Mouse (Mus musculus) right cerebral cortex, postnatal 4 days (tissue): ENCODE measurements around the gene Wdr83os.

Source experiments
- DNase-seq: peaks from one replicate; pipeline ENCODE4 v3.0.0-alpha.2; 2022

Gene Wdr83os

DNA sequence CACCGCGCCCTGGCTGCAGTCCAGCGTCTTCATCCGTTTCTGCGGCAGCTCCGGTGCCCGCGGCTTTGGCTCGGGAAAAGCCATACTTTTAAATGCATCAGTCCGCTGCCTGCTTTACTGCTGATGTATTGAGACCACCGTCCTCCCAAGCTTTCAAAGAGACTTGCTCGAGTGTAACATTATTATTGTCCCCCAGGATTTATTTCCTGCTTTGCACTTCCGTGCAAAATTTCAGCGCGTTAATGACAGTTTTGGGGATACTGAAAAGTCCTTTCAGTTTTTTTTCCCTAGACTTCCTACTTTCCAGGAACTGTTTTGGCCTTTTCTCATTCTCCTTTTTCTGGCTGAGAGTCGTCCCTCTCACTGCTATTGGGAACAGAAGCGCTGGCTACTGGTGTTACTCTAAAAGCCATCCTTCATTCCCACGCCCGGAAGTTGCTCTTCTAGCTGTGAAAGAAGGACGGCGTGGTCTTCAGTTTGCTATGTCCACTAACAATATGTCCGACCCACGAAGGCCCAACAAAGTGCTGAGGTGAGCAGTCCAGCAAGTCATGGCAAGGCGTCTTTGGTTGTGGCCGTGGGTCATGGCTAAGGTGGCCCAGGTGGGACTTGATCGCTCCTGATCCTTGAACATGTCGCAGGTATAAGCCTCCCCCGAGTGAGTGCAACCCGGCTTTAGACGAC lies at the start of gene Wdr83os:
Gene Wdr83os, plus strand, starts transcription at position 209 of the 684 bp plus-strand sequence.
- DNase-seq: peak; percentile 58

DNA sequence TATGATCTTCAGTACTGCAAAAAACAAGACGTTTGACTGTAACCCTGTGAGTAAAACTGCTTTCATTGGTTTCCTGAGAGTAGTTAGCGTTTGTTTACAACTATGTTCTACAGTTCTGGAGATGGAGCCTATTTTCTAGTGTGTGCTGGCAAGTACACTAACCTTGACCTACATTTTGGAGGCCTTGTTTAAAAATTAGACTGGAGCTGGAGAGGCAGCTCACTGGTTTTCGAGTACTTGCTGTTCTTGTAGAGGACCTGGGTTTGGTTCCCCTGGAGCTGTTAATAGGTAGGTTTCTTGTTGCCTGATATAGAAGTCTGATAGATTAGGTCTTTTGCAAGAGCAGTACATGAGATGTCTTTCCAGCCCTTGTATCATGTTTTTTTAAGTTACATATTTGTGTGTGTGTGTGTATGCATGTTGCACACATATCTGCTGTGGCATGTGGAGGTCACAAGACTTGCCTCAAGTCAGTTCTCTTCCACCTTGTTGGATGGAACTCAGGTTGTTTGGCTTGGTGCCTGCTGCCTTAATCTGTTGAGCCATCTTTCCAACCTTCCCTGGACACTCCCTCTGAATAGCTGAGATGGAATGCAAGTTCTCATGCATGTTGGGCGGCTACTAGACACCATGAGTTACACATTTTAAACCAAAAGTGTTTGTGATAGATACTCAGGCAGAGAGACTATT lies 47.8 kb upstream of the Wdr83os start:
- DNase-seq: no peak

DNA sequence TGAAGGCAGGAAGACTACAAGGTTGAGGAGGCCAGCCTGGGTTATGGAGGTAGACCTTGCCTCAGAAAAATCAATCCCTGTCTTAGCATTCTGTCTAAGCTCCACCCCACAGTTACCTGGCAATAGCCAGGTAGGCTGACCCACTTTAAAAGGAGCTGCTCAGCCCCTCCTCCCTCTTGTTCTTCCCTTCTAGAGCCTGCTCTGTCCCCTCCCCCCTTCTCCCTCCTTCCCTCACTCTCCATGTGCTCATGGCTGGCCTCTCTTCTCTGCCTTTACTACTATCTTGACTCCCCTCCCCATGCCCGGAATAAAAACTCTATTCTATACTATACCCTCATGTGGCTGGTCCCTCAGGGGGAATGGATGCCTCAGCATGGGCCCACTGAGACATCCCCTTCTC lies 46.7 kb upstream of the Wdr83os start:
- no peak for DNase-seq

DNA sequence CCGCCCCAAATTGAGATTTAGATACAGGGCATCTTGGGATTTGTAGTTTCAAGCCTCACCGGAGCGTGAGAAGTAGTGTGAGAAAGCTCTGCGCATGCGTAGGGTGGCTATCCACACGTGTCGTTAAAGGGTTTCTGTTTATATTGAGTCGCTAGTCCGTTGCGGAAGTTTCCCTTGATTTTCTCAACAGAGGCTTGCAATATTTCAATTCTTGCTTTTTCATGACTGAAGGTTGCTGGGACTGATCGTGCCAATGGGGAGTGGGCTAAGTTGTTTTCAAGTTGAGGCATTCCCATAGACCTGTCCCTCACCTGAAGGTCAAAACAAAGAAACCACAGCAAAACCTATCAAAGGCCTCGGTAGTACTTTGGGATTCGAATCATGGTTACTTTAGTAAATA lies 45.8 kb upstream of the Wdr83os start:
- peak; percentile 79 for DNase-seq

DNA sequence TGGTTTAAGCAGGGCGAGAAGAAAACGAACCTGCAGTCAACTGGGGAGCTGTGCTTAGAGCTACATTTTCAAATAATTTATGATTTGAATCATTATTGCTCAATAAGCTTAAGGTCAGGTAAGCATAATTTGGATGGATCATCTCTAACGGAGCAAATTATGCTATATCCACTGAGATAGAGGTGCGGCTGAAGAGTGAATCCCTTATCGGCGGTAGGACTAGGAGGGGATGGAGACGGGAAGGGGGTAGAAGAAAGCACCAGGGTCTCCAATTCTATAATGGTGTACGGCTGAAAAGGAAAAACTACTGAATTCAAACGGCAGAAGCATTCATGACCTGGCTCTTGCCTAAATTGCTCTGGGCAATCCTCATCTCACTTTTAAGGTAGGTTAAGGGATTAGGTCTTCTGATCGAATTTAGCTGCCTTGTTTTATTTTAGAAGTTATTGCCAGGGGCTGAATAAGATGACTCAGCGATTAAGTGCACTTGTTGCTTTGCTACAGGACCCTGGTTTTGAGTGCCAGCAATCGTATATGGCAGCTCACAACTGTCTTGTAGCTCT lies 45.3 kb upstream of the Wdr83os start:
- DNase-seq: no peak

DNA sequence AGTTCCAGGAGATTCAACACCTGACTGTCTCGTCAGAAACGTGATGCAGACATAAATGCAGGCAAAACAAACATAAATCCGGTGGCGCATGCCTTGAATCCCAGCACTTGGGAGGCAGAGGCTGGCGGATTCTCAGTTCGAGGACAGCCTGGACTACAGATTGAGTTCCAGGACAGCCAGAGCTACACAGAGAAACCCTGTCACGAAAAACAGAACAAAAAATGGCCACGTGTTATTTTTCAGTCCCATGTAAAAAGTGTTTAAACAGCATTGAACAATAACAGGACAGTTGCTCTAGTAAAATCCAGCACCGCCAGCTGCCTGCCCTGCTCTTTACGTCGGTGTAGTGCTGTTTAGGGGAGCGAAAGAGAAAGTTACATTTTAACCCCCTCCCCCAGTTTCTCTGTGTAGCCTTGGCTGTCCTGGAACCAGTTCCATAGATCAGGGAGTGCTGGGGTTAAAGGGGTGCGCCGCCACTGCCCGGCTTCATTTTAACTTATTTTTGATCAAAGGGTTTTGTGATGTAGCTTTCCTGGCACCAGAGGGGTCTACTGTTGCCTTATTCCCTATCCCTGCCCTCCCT lies 44.7 kb upstream of the Wdr83os start:
- no peak for DNase-seq

DNA sequence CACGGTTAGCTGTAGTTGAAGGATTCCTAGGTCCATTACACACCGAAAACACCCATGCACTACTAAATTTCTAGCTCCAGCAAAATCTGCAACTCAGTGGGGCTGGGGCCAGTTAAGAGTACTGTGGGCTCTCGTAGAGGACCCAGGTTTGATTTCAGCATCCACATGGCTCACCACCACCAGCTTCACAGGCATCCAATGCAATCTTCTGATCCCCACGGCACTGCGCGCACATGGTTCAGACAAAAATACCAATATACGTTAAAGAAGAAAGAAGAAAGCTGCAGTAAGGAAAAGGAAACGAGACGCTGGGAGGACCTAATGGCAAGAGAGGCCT lies 44.2 kb upstream of the Wdr83os start:
- DNase-seq: no peak

DNA sequence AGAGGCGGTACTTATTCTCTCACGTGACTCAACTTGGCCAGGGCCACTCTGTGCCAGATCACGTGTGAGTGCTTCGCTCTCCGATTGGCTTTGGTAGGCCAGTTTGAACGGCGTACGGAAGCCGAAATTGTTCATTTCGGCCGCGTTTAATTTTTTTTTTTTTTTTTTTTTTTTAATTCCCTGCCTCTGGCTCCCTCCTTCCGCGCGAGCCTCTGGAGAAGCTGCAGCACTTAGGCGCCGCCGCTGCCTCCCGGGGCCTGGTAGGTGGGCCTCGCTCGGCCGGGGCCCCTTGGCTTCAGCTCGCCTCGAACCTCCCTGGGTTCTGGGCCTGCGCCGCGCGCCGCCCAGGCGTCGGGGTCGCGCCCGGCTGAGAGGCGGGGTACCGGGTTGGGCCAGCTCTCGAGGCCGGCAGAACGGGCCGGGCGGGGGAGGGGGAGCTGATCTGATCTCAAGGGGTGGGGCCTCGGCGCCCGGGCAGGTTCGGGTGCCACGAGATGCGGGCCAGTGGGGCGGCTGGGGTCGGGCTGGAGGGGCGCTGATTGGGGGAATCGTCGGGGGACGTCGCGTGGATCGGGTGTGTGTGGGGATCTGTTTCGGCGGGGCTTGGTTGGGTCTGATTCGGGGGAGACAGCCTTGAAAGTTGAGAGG lies 43.7 kb upstream of the Wdr83os start, which contains the start of gene Tnpo2:
Gene Tnpo2, plus strand, starts transcription at position 198 of the 648 bp plus-strand sequence.
- DNase-seq: peak; percentile 80

DNA sequence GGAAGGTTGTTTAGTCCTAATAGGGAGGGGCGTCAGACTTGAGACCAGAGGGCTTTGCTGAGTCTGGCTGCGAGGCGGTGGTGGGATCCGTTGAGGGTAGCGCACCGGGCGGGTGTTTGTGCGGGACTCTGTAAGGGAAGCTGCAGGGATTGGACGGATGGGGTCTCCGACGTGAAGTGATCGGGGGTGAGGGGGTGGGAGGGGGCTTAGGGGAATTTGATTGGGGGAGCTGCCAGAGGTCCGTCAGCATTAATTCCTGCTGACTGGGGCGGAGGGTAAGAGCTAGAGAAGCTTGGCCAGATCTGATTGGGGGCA lies 43.2 kb upstream of the Wdr83os start:
- DNase-seq: no peak

DNA sequence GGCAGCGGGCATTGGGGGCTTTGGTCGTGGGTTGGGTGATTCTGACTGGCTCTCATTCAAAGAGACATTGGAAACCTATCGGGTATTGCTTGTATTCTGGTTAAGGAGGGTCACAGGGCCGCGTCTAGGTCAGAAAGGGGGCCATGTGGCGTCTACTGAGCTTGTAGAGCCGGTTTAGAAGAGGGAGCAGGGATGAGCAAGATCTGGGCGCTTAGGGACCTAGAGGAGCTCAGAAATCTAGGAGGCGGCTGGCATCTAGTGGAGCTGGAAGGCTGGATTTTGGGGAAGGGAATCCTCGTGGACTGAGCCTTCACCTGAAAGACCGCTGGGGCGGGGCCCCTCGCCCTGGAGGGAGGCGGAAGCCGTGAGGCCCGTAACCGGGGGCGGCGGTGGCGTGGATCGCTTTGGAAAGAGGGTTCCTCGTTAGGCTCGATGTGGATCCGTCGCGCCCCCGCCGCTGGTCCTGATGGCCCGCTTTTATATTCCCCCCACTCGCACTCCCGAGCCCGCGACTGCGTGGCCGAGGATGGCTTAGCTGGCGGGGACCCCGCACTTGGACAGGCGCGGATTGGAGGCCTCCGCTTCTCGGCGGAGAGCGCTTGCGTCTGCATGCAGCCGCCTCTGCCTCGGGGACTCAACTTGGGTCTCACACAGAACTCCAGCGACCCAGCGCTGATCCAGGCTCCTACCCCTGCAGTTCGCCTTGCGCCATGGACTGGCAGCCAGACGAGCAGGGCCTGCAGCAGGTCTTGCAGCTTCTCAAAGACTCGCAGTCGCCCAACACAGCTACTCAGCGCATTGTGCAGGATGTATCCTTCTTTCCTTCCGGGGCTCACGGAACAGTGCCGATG lies 42.6 kb upstream of the Wdr83os start:
- DNase-seq: peak; percentile 42

DNA sequence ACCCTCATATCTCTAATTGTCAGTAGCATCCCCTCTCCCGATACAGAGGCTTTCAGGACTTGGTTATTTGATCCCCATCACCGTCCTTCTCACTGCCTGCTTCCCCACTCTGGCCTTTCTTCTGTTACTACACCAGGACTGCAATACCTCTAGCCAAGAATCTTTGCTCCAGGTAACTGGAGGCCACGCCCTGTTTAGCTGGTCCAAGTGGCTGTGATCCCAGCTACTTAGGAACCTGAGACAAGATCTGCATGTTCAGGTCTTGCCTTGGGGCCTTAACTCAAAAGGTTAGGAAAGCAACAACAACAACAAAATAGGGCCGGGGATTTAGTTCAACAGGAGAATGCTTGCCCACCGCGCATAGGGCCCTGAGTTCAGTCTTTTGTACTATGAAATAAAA lies 36.9 kb upstream of the Wdr83os start:
- DNase-seq: no peak

DNA sequence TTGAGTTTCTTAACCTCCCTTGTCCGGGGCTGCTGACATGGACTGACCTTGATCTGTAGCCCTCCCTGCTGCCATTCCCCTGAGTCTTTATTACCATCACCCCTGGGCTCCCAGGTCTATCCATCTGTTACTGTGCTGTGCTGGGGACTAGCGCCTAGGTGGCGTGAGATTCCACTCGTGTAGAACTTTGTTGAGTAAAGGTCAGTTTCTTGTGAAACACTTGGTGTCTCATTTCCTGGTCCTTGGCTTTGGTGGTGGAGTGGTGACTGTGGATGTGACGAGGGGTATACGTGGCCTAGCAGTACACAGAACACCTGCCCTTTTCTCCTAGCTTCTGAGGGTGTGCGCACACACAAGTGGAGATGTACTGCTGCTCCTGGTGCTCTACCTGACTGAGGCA lies 23.2 kb upstream of the Wdr83os start:
- DNase-seq: no peak

DNA sequence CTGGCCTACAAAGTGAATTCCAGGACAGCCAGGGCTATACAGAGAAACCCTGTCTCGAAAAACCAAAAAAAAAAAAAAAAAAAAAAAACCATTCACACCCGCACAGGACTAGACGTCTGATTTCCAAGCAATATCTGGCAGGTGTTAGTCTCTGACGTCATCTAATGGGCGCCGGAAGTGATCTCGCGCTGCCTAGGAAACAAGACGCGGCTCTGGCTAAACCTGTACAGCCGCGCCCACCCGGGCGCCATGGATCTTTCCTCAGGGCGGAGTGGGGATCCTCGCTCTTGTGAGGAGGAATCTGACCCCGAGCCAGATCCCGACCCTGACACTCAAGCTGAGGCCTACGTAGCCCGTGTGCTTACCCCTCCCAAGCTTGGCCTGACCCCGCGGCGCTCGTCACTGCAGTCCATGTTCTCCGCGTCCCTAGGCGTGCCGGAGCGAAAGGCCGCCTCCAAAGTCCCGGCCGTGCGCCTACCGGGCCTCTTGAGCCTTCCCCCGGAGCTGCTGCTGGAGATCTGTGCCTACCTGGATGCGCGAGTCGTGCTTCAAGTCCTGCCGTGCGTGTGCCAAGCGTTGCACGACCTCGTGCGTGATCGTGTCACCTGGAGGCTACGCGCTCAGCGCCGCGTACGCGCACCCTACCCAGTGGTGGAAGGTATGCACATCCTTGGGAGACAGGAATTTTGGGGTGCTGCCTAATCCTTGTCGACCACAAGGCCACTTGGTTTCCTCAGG lies 20.5 kb upstream of the Wdr83os start, which contains the start of gene Fbxw9:
Gene Fbxw9, plus strand, starts transcription at position 177 of the 738 bp plus-strand sequence.
- peak; percentile 84 for DNase-seq

DNA sequence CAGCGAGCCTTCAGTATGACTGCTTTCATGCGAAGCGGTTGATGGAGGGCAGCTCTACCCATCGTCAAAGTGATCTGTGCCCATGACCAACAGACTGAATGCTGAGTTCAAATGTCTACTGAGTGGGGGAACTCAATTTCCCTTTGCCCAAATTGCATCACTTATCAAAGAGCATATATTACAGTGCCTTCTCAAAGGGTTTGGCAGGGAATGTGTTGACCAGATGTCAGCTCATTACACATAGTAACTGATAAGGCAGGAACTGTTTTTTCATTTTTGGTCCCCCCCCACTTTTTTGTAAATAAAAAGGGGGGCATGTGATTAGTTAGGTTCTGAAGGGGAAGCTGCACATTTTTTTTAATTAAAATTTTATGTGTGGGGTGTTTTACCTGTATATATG lies 17.9 kb upstream of the Wdr83os start:
- no peak for DNase-seq

DNA sequence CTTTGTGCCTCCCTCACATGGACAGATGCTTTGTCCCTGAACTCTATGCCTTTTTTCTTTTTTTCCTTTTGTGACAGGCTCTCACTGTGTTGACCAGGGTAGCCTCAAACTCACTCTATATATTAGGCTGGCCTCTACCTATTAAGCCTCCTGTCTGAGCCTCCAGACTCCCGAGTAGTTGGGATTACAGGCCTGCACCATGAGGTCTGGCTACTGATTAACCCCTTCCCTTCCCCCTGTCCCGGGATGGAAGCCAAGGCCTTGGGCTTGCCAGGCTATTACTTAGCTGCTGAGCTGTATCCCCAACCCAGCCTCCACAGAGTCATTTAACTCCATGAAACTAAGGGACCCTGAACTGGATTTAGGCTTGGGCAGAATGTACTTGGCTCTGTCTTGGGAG lies 15.3 kb upstream of the Wdr83os start:
- no peak for DNase-seq

DNA sequence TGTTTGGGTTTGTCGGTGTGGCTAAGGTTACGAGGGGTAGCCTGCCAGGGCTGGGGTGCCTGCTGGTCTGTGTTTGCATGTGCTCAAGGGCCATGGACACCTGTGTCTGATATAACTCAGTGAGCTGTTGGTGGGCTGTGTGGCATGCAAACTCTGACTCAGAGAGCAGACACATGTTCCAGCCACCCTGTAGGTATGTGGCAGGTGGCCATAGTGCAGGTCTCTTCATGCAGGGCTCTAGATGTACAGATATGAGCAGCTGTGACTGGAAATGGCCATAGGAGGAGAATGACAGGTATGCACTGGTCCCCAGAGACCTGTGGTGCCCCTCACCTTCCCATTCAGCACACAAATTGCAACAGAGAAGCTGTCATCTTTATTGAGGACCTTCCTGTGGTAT lies 13.4 kb upstream of the Wdr83os start:
- DNase-seq: no peak

DNA sequence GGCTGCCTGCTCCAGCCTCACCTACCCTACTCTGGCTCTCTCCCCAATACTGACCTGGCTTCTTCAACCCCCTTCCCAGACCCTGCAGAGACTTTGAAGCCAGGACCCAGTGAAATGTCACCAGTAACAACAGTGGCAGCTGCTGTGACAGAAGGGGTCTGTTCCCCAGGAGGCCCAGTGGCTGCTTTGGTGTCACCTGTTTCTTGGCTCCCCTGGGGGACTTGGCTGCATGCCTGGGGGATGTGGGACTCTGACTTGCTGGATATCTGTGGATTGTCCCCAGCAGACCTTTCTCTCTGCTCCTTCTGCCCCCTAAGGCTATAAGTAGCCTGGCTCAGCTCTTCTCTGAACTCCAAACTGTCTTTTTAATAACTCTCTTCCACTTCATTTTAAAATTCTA lies 12.6 kb upstream of the Wdr83os start, which contains the start of gene Gm5741:
Gene Gm5741, minus strand, starts transcription at position 1 of the 400 bp plus-strand sequence.
- no peak for DNase-seq

DNA sequence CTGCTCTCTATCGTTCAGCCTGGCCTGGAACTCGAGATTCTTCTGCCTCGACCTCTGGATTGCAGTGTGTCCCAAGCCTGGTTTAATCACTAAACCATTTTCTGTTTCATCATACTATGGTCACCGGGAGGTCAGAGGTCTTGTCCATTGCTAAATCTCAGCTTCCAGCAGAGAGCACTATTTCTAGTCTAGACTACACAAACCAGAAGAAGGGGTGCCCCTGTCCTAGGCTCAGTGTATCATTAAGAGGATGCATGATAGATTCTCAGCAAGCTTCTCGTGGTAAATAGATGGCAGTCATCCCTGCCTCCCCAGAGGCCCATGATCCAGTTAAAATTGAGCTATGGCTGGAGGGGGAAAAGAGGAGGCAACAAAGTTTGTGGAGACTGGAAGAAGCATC lies 9.5 kb upstream of the Wdr83os start:
- no peak for DNase-seq

DNA sequence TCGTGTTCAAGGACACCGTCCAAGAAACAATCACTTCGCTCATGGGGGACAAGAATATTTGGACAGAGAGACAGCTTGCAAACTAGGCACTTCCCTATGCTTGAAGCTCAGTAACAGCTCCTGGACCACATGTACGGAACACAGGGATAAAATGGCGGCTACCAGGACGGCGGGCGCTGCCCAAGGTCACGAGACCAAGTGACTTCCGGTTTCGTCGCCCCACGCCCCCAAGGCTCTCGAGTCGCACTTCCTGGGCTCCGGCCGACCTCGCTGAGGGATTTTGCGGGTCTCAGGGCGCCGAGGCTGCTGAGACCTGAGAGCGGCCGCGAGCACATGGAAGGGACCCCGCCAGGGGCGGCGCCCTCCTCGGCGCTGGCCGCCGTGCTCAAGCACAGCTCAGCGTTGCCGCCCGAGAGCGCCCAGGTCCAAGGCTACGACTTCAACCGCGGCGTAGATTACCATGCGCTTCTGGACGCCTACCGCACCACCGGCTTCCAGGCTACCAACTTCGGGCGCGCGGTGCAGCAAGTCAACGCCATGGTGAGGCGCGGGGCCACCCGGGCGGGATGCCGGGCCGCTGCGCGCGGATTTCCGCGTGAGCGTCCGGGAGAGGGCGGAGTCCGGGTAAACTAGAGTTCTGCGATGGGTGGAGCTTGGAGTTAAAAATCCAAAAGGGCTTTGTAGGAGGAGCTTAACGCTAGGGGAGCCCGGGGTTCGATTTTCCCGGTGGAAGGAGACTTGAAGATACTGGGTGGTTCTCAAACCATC lies 8.8 kb upstream of the Wdr83os start, which contains the start of gene Dhps:
Gene Dhps, plus strand, starts transcription at position 244 of the 768 bp plus-strand sequence.
- DNase-seq: peak; percentile 86

DNA sequence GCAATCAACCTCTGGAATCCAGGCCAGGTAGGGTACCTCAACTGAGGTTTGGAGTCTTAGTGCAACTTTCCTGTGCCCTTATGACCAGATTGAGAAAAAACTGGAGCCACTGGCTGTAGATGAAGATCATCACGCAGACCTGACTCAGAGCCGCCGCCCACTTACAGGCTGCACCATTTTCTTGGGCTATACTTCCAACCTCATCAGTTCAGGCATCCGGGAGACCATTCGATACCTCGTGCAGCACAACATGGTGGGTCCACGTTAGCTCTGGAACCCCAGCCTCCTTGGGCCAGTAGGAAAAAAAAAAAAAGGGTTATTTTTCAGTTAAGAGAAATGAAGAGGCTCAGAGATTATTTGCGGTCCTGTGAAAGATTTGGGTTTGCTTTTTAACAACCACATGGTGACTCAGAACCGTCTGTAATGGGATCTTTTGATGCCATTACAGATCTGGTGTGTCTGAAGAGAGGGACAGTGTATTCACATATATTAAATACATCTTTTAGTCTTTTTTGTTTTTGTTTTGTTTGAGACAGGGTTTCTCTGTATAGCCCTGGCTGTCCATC lies 8.1 kb upstream of the Wdr83os start:
- no peak for DNase-seq
